Mouse (Mus musculus) lung, postnatal 14 days (tissue): Measurements from ENCODE around the gene Six6.

Source experiments
- DNase-seq: peaks from one replicate; pipeline ENCODE4 v3.0.0; 2021

Gene Six6

GRCm38 (mm10) chr12:72958446-72958845, 18.8 kb downstream of the Six6 start:
- no peak for DNase-seq

- no peak for DNase-seq
Measured at GRCm38 (mm10) chr12:72962761-72963160, 23.1 kb downstream of the Six6 start.

GRCm38 (mm10) chr12:72967541-72967940, 27.8 kb downstream of the Six6 start:
- no peak for DNase-seq

- DNase-seq: no peak
Measured at GRCm38 (mm10) chr12:72970620-72971019, 30.9 kb downstream of the Six6 start.

GRCm38 (mm10) chr12:72973161-72973560, 33.5 kb downstream of the Six6 start:
- DNase-seq: peak; percentile 59

GRCm38 (mm10) chr12:72976172-72976571, 36.5 kb downstream of the Six6 start:
- no peak for DNase-seq

- DNase-seq: peak; percentile 74
Measured at GRCm38 (mm10) chr12:72976718-72977117, 37.0 kb downstream of the Six6 start.

GRCm38 (mm10) chr12:72977851-72978250, 38.2 kb downstream of the Six6 start:
- no peak for DNase-seq

- DNase-seq: no peak
Measured at GRCm38 (mm10) chr12:72979236-72979635, 39.5 kb downstream of the Six6 start.

GRCm38 (mm10) chr12:72982616-72983015, 42.9 kb downstream of the Six6 start:
- DNase-seq: peak; percentile 14

- DNase-seq: peak; percentile 59
Measured at GRCm38 (mm10) chr12:72983071-72983857, 43.6 kb downstream of the Six6 start.
